Mouse (Mus musculus) spleen, adult 18-20 months (tissue): ENCODE results near the gene Zfp697.
"Not testable (repeated sequence)": the region's sequence is repeated elsewhere in the genome, so short reads cannot be mapped to it uniquely, and the experiment has no call there.

Experiments
- DNase-seq, 2 experiments: peaks; one replicate each; pipeline ENCODE4 v3.0.0; 2022; ENCODE audit warnings: mixed read lengths in 2 of 2

Zfp697 gene

GRCm38 (mm10) chr3:98720740-98721139 lies 338.5 kb downstream of the Zfp697 start:
- no peak for DNase-seq

GRCm38 (mm10) chr3:98724376-98724775 lies 342.1 kb downstream of the Zfp697 start, which contains the start of gene Hsd3b2:
TSS of gene Hsd3b2 (minus strand) at chr3:98724543.
- no peak for DNase-seq

- no peak for DNase-seq
These were observed 344.0 kb downstream of the Zfp697 start for GRCm38 (mm10) chr3:98726281-98726680.

GRCm38 (mm10) chr3:98733724-98734123 lies 351.5 kb downstream of the Zfp697 start:
- DNase-seq, result no peak

GRCm38 (mm10) chr3:98734340-98734739 lies 352.1 kb downstream of the Zfp697 start:
- DNase-seq, result no peak

GRCm38 (mm10) chr3:98741043-98741442 lies 358.8 kb downstream of the Zfp697 start:
- not testable (repeated sequence) for DNase-seq

- DNase-seq, result no peak
These were observed 369.9 kb downstream of the Zfp697 start for GRCm38 (mm10) chr3:98752171-98752570.

- no peak for DNase-seq
These were observed 374.6 kb downstream of the Zfp697 start for GRCm38 (mm10) chr3:98756836-98757235.

- no peak for DNase-seq
These were observed 381.9 kb downstream of the Zfp697 start for GRCm38 (mm10) chr3:98764155-98764554.

GRCm38 (mm10) chr3:98780921-98781320 lies 398.7 kb downstream of the Zfp697 start:
- DNase-seq, result no peak

GRCm38 (mm10) chr3:98782181-98782868 lies 400.1 kb downstream of the Zfp697 start:
- no peak for DNase-seq

GRCm38 (mm10) chr3:98786551-98786950 lies 404.3 kb downstream of the Zfp697 start:
- no peak for DNase-seq
